Mouse (Mus musculus) naive thymus-derived CD4-positive, alpha-beta T cell, adult 2 months (primary cell): ENCODE data around the gene Atl1.

Source experiments
- DNase-seq: peaks from one replicate; pipeline ENCODE4 v3.0.0-alpha.2; 2011; ENCODE audit warnings: low read depth

Gene Atl1

DNA sequence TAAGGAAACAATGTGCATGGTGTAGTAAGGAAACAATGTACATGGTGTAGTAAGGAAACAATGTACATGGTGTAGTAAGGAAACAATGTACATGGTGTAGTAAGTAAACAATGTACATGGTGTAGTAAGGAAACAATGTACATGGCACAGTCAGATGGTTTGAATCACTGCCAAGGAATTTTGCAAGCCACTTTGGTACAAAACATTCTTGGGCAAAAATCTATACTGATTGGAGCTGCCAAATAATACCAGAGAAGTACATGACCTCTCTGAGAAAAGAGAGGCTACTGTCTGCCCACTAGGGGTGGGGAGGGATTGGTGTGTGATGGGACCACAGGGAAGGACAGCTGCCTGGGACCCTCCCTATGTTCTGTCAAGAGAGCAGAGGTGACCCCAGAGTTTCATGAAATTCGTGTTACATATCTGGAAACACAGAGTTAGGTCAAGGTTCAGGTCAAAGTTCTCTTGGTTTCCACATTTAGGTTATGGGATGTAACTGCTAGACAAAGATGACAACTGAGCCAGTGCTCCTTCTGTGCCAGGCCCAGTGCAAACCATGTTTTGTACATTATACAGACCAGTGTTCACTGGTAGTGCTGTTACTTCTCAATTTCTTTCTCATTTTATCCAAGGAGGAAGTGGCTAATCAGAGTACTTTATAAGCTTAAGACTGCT, 49.4 kb downstream of the Atl1 start:
- no peak for DNase-seq

DNA sequence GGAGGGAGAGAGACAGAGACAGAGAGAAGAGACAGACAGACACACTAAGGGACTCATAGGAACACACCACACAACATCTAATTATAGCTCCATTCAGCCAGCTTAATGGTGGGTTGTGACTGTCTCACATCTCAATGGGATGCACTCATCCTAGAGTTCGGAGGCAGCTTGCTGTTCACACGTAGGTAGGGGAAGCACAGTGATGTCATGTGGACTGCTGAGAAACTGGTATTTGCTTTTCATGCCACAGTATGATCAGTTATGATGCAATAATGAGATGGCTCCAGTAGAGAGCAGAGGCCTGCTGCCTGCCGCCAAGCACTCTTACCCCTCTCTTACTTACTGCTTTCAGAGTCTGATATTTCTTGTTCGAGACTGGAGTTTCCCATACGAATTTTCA, 53.4 kb downstream of the Atl1 start:
- no peak for DNase-seq

DNA sequence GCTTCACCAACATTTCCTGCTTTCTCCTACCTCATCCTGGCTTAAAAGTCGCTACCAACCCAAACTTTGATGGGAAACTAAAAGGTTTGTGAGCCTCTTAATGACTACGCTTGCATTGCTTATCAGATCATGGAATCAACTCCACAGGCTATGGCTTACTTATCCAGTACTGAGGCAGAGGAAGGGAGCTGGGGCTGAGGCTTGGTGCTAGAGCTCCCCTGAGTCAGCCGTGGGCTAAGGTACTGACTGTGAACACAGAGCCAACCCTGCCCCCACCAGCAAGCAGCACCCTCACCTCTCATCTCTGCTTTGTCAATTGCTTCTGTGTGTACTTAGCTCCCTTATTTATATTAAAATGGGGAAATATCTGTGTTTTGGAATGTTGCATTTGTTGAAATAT, 55.1 kb downstream of the Atl1 start:
- no peak for DNase-seq

DNA sequence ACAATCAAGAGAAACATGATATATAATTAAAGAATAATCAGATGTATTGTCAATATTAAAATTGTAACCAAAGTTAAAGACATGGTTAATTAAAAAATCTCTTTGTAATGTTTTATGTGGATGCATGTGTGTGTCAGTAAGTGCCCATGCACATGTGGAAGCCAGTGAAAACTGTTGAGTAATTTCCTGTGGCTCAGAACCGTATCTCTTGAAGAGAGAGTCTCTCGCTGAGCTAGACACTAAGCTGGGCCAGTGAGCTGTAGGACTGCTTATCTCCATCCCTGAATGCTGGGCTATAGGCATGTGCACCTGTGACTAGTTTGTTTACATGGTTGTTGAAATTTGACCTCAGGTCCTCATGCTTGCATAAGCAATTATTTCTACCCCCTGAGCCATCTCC, 65.0 kb downstream of the Atl1 start:
- no peak for DNase-seq

DNA sequence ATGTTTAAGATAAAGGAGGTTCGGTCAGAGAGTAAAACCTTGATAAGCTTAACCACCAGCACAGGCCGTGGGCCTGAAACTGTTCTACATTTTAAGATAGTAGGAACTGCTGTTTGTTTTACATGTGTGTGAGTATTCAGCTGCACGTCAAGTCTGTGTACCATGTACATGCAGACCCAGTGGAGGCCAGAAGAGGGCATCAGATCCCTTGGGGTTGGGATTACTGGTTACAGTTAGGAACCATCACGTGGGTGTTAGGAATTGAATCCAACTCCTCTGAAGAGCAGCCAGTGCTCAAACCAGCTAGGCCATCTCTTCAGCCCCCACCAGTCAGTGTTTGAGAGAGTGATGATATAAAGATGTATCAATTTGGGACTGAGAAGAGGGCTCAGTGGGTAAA, 70.1 kb downstream of the Atl1 start:
- peak; percentile 66 for DNase-seq

DNA sequence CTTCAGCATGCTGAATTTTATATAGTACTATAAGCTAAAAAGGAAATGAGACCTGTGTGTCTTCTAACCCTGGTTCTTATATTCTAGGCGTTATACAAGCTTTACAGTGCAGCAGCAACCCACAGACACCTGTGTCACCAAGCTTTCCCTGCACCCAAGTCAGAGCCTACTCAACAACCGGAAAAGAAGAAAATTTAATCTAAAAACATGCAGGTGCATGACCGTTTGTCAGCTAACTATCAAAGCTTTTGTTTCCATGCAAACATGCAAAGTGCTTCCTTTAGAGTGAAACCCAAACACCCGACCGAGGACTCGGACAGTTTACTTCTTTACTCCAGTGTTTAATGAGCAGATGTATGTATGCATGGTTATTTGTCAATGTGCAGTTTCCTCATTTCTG, 70.7 kb downstream of the Atl1 start:
- DNase-seq = no peak

DNA sequence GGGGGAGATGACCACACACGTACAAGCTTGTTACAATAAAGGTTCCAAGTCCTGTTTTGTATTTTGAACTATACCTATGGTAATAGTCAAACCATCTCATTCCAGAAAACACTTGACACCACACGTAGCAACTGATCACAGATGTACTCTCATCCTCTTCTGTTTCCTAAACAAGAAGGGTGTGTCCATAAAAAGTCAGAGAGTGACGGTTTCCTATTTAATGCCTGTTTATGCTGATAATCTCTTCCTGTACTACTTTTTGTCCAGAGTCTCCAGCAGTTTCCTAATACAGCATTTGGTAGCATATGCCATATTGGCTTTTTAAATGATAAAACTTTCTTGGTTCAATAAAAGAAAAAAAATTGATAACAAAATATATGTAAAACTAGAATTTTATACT, 73.2 kb downstream of the Atl1 start:
- no peak for DNase-seq

DNA sequence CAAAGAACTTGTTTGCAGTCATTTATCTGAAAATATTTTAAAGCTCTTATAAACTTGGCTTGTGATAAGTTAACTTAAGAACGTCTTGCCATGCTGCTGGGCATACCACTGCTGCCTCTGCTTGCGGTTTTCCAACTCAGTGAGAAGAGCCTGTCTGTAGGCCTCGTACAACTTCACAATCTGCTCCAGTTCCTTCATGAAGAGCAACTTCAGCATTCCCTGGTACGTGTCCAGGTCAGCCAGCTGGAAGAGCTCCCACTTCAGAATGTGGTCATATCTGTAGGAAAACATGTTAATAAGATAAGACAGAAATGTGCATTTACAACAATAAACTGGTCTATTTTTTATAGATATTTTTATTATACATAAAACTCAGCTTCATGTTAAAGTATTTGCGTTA, 73.7 kb downstream of the Atl1 start:
- DNase-seq = no peak

DNA sequence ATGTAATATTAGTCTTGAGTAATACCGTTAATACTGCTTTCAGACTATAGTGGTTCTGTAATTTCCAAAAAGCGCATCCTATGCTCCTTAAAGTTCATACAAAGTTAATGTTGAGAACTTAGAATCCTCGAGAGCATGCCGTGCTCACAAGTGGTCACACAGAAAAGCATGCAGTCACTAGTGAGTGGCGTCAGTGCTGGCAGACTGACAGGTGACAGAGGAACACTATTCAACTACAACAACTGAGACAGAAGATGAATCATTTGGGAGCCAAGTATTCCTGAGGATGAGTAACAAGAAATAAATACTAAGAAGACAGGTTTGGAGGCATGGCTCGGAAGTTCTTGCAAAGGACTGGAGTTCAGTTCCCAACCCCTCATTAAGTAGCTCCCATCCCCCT, 74.7 kb downstream of the Atl1 start:
- DNase-seq = no peak

DNA sequence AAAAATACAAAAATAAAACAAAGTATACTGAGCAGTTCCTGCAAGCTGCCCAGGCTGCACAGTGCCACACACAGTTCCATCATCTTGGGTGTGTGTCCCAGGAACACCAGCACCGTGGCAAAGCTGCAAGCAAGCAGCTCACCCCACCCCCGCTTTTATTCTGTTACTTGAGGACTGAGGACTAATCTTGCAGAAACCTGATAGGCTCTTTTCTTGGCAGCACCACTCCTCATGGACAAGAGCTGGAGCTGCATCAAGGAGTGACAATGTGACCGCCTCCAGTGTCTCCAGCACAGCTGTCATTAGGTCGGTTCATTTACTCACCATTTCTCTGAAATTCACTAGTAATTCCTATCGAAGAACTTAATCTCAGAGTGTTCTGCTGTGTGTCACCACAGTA, 75.7 kb downstream of the Atl1 start:
- no peak for DNase-seq

DNA sequence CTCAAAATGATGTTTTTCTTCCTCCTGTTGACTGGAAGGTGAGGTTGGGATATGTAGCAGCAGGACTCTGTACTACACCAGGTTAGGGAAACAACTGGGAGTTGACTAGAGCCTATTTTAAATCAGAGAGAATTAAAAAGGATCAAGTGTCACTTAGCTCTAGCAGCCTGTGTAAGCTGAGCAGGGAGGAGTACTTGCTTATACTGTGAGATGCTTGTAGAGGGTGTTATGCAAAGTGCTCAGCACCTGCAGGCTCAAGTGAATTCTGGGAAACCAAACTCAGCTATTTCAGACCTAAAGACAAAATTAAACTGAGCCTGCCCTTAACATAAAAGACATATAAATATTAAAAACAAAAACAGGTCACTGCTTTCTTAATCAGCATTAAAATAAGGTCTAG, 81.3 kb downstream of the Atl1 start:
- DNase-seq = no peak

DNA sequence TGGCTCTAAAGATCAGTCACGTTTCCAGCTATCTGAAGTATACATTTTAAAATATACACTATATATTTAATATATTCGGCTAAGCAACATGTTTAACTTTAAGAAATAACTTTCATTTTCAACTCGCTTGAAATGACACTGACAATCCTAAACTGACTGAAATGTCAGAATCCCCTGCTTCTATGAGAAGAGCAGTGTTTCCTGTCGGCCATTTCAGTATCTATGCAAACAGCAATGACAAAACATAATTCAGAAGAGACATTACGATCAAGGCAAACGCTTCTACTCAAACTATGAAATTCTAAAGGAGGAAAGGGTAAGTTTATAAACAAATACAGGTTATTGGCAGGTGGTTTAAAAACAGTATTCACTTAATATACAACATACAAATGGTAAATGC, 84.3 kb downstream of the Atl1 start:
- peak; percentile 41 for DNase-seq

DNA sequence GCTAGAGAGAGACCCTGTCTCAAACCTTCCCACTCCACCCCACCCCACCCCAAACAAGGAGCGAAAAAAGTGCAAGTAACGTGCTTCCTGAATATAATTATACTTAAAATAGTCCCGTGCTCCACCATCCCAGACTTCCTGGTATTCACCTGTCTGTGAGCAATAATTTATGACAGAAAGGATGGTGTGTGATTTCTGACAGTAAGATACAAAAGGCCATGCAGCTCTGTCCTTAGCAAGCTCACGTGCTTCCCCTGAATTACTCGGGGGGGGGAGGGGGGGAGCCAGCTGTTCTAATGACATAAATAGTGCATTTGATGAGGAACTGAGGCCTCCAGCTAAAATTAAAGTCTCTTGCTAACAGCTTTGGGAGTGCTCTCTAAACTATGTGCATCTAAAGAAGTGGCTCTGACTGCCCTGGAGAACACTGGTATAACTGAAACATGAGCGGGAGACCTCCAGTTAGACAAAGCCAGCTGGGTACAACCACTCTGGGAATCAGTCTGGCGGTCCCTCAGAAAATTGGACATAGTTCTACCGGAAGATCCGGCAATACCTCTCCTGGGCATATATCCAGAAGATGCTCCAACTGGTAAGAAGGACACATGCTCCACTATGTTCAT, 85.1 kb downstream of the Atl1 start:
- DNase-seq = no peak

DNA sequence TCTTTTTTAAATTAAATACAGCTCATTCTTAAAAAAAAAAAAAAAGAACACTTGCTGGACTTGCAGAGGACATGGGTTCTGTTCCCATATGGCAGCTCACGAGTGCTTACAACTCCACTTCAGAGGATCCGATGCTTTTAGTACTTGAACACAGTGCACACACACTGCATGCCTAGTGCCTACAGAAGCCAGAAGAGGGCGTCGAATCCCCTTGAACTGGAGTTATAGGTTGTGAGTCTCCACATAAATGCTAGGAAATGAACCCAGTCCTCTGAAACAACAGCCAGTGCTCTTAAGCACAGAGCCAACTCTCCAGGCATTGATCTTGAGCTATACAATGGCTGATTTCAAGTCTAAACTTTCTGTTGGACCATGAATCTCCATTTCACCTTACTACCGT, 90.5 kb downstream of the Atl1 start:
- peak; percentile 50 for DNase-seq

DNA sequence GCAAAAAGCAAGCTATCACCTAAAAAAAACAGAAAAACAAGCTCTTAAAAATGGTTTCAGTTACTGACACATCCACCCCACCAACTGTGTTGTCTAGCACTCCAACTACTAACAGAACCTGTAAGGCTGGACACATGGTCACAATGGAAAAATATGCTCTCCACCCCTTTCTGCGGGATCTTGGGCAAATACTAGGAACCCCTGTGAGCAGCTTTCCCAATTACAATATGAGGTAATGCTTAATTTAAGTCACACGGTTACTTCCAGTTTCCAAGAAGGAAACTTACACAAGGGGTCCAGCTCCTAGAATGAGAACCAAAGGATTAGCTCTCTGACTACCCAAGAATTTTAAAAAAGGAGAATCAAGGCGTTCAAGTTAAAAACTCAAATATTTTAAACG, 93.1 kb downstream of the Atl1 start:
- peak; percentile 9 for DNase-seq

DNA sequence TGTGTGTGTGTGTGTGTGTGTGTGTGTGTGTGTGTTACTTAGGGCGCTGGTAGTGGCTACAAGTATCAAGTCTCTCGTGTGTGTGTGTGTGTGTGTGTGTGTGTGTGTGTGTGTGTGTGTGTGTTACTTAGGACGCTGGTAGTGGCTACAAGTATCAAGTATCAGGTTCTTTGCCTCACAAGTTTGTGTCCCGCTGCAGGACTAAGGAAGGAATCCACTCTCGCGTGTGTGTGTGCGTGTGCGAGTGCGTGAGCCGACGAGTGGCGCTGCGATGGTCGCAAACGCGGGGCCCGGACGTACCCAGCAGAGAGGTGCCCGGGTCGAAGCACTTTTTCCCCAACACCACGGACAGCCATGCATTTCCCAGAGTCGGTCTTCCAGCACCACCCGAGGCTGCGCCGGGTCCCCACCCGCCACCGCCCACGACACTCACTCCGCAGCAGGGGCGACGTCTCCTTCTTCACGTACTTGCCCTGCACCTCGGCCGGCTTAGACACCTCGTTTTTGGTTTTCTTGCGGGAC, 93.9 kb downstream of the Atl1 start:
- peak; percentile 61 for DNase-seq

DNA sequence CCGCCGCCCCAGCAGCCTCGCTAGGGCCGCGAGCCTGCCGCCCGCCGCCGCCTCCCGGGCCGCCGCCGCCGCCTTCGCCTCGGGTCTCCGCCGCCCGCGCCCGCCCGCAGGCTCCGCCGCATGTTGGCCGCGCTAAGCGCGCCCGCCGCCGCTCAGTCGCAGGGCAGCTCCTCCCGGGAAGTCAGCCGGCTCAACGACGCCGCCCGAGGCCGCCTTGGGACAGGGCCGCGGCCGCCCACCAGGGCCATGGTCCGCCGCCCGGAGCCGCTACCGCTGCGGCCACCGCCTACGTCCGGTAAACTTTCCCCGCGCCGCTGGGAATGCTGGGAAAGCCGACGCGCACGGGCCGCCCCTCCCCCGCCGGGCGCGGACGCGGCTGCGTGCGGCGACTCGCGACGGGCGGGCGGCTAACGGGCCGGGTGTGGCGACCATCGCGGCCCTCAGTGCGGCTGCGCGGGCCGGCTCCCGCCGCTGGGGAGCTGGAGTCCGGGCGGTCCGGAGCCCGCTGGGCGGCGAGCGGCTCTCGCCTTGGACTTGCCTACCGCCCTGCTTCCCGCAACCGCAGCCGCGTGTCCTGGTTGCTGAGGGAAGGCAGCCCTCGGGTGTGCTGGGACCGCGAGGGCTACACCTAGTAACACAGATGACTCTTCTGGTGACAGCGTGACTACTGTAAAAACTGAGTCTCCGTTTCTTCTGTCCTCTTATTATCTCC, 94.5 kb downstream of the Atl1 start, which contains the start of gene Sav1:
Gene Sav1, minus strand, starts transcription at position 217 of the 712 bp plus-strand sequence.
- peak; percentile 69 for DNase-seq

DNA sequence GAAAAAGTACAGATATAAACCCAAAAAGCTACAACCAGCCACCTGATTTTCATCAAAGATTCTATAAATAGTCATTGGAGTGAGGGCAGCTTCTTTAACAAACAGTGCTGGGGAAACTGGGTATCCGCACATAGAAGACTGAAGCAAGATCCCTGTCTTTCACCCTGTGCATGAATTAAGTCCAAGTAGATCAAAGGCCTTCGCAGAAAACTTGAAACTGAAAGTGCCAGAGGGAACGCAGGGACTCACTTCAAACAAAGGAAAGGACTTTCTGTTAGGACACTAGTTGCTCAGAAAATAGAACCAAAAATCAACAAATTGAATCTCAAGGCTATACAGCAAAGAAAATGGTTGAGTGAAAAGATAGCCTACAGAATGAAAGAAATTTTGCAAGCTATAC, 103.0 kb downstream of the Atl1 start:
- no peak for DNase-seq

DNA sequence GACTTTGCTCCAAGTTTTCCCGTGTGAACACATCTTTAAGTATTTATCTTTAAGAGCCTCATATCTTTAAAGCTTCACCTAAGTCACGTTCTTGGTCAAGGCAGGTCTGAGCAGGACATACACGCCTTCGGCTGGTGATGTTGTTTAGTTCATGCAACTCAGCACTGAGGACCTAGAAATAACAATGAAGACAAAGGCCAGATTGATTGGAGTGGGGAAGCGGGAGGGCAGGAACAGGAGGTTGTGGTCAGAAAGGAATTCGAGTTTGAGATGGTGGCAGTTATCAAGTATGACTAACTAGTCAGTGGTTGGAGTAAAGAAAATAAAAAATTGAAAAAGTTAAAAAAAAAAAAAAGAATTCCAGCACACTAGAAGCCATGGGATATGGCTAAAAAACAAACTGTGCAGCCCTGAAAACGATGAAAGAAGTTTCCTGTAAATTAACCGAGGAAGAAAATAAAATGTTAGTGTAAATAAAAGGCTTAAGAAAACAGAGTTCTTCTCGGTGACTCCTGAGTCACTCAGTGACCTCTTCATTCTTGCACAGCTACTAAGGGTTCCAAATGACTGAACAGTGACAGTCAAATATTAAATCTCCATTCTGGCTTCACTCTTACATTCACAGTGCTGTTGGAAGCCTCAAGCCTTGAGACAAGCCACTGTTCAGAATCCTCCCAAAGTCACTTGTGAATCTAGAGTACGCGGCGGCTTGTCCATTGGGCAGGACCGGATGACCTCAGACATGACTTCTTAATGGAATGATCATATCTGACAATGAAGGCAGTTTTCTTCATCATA, 106.0 kb downstream of the Atl1 start:
- DNase-seq = no peak

DNA sequence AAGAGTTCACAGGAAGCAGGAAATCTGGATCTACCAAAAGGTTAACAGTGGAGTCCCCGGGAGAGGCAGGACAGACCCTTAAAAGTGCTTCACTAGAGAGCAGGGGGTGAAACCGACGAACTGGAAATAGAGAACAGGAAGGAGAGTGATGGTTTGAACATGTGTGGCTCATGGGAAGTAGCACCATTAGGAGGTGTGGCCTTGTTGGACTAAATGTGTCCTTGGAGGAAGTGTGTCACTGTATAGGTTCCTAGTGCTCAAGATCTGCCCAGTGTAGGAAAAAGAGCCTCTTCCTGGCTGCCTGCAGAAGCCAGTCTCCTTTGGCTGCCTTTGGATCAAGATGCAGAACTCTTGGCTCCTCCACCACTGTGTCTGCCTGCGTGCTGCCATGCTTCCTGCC, 112.7 kb downstream of the Atl1 start:
- DNase-seq = no peak

DNA sequence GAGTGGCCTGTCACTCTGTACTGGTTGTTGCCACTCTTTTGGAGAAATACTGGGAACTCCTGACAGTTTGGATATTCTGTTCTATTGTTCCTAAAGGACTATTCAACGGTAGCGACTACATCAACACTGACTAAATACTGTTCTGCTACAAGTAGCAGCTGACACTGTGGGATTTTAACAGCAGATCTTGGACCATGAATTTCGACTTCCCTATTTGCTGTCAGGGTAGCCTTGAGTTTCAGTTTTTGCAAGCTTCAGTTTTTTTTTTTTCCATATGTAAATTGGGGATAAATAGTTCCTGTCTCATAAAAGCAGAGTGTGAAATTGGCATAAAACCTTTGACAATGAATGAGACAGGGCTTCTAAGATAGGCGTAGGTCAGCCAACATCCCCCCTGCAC, 117.9 kb downstream of the Atl1 start:
- no peak for DNase-seq

DNA sequence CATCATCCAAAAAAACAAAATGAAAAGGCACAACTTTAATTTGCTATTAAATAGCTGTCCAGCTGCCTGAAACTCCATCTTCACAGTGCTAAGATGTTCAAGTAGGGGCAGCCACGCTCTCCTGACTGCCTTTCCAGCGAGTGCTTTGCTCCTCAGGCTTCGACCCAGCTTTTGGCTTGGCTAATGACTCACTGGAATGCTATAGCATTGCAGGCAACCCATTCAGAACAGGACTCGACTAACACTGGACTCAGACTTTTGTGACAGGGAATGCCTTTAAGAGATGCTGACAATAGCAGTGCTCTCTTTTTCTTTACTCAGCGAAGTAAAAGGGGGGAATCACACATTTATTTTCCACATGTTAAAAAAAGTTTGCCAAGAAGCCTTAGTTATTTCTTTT, 119.3 kb downstream of the Atl1 start:
- no peak for DNase-seq
